Mouse (Mus musculus): ENCODE measurements around the gene Dars.

DNA sequence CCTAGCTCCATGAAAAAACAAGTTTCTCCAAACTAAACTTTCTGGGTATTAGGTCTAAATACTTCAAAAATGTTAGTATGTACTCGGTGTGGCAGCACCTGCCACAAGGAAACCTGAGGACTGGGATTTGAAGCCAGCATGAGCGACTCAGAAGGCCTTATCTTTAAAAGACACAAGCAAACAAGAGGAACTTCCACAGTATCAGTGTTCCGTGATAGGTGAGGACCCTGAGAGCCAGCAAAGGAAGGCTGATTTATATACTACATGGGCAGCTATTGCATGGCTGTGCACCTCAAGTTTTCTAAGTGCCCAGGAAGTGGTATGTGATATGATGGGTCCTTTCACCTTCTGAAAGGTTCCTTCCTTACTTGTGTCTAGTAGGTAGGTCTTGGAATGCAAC, 64.1 kb downstream of the Dars start:
- TF ChIP-seq POLR2A (IDR thresholded peaks at IDR 0.05; ENCODE audit: low read depth, low read length) (no peak), CTCF (IDR thresholded peaks at IDR 0.05; ENCODE audit: extremely low read depth, insufficient read depth, insufficient read length, insufficient replicate concordance) (no peak)
